Mouse (Mus musculus) cerebellum, adult 8-10 months (tissue): ENCODE data around the gene Fbxl7.

Experiments
- DNase-seq: peaks from one replicate; pipeline ENCODE4 v3.0.0; 2022

The Fbxl7 gene

GRCm38 (mm10) chr15:26688472-26689104 lies 206.8 kb downstream of the Fbxl7 start:
- DNase-seq = no peak

- no peak for DNase-seq
These were observed 207.7 kb downstream of the Fbxl7 start for GRCm38 (mm10) chr15:26687729-26688128.

- no peak for DNase-seq
These were observed 213.1 kb downstream of the Fbxl7 start for GRCm38 (mm10) chr15:26682279-26682678.

GRCm38 (mm10) chr15:26673239-26673859 lies 222.0 kb downstream of the Fbxl7 start:
- peak; percentile 4 for DNase-seq

GRCm38 (mm10) chr15:26654988-26655387 lies 240.4 kb downstream of the Fbxl7 start:
- DNase-seq = no peak

- DNase-seq = no peak
These were observed 252.8 kb downstream of the Fbxl7 start for GRCm38 (mm10) chr15:26642563-26642962.

GRCm38 (mm10) chr15:26639726-26640125 lies 255.7 kb downstream of the Fbxl7 start:
- DNase-seq = no peak

GRCm38 (mm10) chr15:26635591-26635990 lies 259.8 kb downstream of the Fbxl7 start:
- no peak for DNase-seq

- no peak for DNase-seq
These were observed 267.2 kb downstream of the Fbxl7 start for GRCm38 (mm10) chr15:26628181-26628580.

GRCm38 (mm10) chr15:26623242-26623641 lies 272.1 kb downstream of the Fbxl7 start:
- no peak for DNase-seq

- DNase-seq = peak; percentile 10
These were observed 275.1 kb downstream of the Fbxl7 start for GRCm38 (mm10) chr15:26620279-26620678.

- no peak for DNase-seq
These were observed 276.2 kb downstream of the Fbxl7 start for GRCm38 (mm10) chr15:26619221-26619620.

GRCm38 (mm10) chr15:26596239-26596638 lies 299.1 kb downstream of the Fbxl7 start:
- no peak for DNase-seq

GRCm38 (mm10) chr15:26579947-26580709 lies 315.3 kb downstream of the Fbxl7 start:
- DNase-seq = no peak

- no peak for DNase-seq
These were observed 316.9 kb downstream of the Fbxl7 start for GRCm38 (mm10) chr15:26578500-26578899.

- DNase-seq = no peak
These were observed 329.3 kb downstream of the Fbxl7 start for GRCm38 (mm10) chr15:26566076-26566475.

- DNase-seq = no peak
These were observed 341.8 kb downstream of the Fbxl7 start for GRCm38 (mm10) chr15:26553620-26554019.

- no peak for DNase-seq
These were observed 361.2 kb downstream of the Fbxl7 start for GRCm38 (mm10) chr15:26533997-26534700.

GRCm38 (mm10) chr15:26519220-26519631 lies 376.2 kb downstream of the Fbxl7 start:
- no peak for DNase-seq

GRCm38 (mm10) chr15:26501024-26501423 lies 394.4 kb downstream of the Fbxl7 start:
- DNase-seq = no peak
